Mouse (Mus musculus) pancreas, adult 10 weeks (tissue): Measurements from ENCODE around the gene Chp2. TPM values are rescaled to one million over a fixed set of nuclear protein-coding genes. Genes with fewer than 3 reads are reported as not detected.

ENCODE experiments used
- polyA plus RNA-seq: library from polyadenylated mRNA; stranded (reverse); fragments of 350-450 nt; fragmentation: Illumina TruSeq; extraction: RNeasy Lipid Tissue Mini Kit (QIAGEN cat#74804); gene quantifications from one replicate; pipeline ENCODE4 v1.2.3, GENCODE M21; 2015; ENCODE audit warnings: low read depth, low replicate concordance; ENCODE audit not compliant: insufficient read depth

Gene Chp2
- 5.2 TPM for polyA plus RNA-seq

GRCm38 (mm10) chr7:122219315-122219801, at the start of gene Chp2:
Gene Chp2 (plus strand): TSS chr7:122219496.

GRCm38 (mm10) chr7:122186043-122186442, 33.3 kb upstream of the Chp2 start, which contains the start of gene Ern2:
Gene Ern2 (minus strand): TSS chr7:122186207.

Other genes with a start within 250 kb of the Chp2 start
- gene Cog7, start 237.8 kb upstream of the Chp2 start, polyA plus RNA-seq, result 4.7 TPM
- gene Gga2, start 198.3 kb upstream of the Chp2 start, polyA plus RNA-seq, result 11.6 TPM
- gene Ubfd1, start 152.3 kb upstream of the Chp2 start, polyA plus RNA-seq, result 6.2 TPM
- 3.0 TPM for gene Ears2, start 152.2 kb upstream of the Chp2 start, polyA plus RNA-seq
- 46.9 TPM for gene Ndufab1, start 117.6 kb upstream of the Chp2 start, polyA plus RNA-seq
- gene Palb2, start 86.5 kb upstream of the Chp2 start, polyA plus RNA-seq, result not detected
- gene Dctn5, start 86.5 kb upstream of the Chp2 start, polyA plus RNA-seq, result 29.8 TPM
- not detected for gene Plk1, start 60.1 kb upstream of the Chp2 start, polyA plus RNA-seq
- not detected for gene Ern2, start 33.3 kb upstream of the Chp2 start, polyA plus RNA-seq
- 3.1 TPM for gene Prkcb, start 69.3 kb downstream of the Chp2 start, polyA plus RNA-seq